Comparison of ENCODE assay signal across 14 mouse cellular contexts in the genomic region with DNA sequence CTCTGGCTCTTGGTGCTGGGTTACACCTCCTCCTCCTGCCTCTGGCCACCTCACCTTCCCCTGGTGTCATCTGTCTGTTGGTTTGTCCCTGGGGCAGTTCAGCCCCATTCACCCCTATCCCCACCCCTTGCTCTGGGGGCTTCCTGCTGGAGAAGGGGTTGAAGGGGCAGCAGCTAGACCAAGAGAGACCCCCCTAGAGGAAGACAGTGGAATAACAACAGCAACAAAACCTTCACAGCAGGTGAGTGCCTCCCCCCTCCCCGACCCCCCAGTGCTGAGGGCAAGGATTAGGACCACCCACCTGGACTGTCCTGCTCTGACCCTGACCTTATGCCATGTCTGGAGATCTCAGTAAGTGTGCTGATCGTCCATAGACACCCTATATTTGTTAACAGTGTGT. TPM values are rescaled to one million over a fixed set of nuclear protein-coding genes. Genes with fewer than 3 reads are reported as not detected.
DNase-seq lines count a peak whose midpoint lies in the region; ATAC-seq and TF ChIP-seq lines count a peak whose summit lies in the region.
"Had no signal": no experiment of that assay in that cellular context is flagged by ENCODE, and none has a peak within 500 bp of the region (broad histone marks: within the 10 kb centered on the region; RNA-seq: fewer than 3 reads in every experiment).

No protein-coding gene starts in this region.

- no peaks in the 10 kb centered on the region for H3K9me3 ChIP-seq in forebrain, postnatal 0 days (ENCODE audit: low read length)
- no peaks in the 10 kb centered on the region for H3K9me3 ChIP-seq in forebrain, embryonic 12.5 days
- H3K9me3 ChIP-seq in liver, embryonic 14.5 days (ENCODE audit: control insufficient read depth, low read length), result no peaks in the 10 kb centered on the region
- no peaks in the 10 kb centered on the region for H3K9me3 ChIP-seq in liver, embryonic 12.5 days (replicated peaks)
- no peaks in the 10 kb centered on the region for H3K9me3 ChIP-seq in CH12.LX (replicated peaks; ENCODE audit: low read length)
- H3K9me3 ChIP-seq: embryonic facial prominence, embryonic 10.5 days; heart, embryonic 12.5 days; limb, embryonic 13.5 days had no signal

- H3K4me1 ChIP-seq in forebrain, postnatal 0 days (ENCODE audit: insufficient read depth), result no peaks in the 10 kb centered on the region
- no peaks in the 10 kb centered on the region for H3K4me1 ChIP-seq in forebrain, embryonic 12.5 days
- no peaks in the 10 kb centered on the region for H3K4me1 ChIP-seq in liver, embryonic 14.5 days (replicated peaks; ENCODE audit: control insufficient read depth in 2 of 2, insufficient read depth in 2 of 2, low read length in 1 of 2)
- H3K4me1 ChIP-seq in liver, embryonic 12.5 days, result no peaks in the 10 kb centered on the region
- H3K4me1 ChIP-seq in CH12.LX (ENCODE audit: control insufficient read depth in 1 of 2, insufficient read depth in 2 of 2), result 0 out of 4 replicates have a peak, but pooled peaks cover 0 to 4% of the 10 kb centered on the region in 2 experiments
- H3K4me1 ChIP-seq: heart, embryonic 12.5 days; limb, embryonic 13.5 days had no signal

- H3K36me3 ChIP-seq in forebrain, postnatal 0 days (ENCODE audit: insufficient read depth), result no peaks in the 10 kb centered on the region
- H3K36me3 ChIP-seq in forebrain, embryonic 12.5 days (replicated peaks), result no peaks in the 10 kb centered on the region
- no peaks in the 10 kb centered on the region for H3K36me3 ChIP-seq in liver, embryonic 14.5 days (replicated peaks; ENCODE audit: control insufficient read depth, insufficient read depth, low read depth)
- H3K36me3 ChIP-seq in liver, embryonic 12.5 days, result no peaks in the 10 kb centered on the region
- no peaks in the 10 kb centered on the region for H3K36me3 ChIP-seq in CH12.LX (replicated peaks in 1 of 2; ENCODE audit: control insufficient read depth in 1 of 2, insufficient read depth in 1 of 2, low read length in 1 of 2)
- H3K36me3 ChIP-seq: embryonic facial prominence, embryonic 10.5 days; heart, embryonic 12.5 days; limb, embryonic 13.5 days had no signal

- H3K79me2 ChIP-seq in CH12.LX (replicated peaks; ENCODE audit: control insufficient read depth, extremely low read depth, insufficient read depth, poor library complexity, severe bottlenecking), result no peaks in the 10 kb centered on the region

- TF ChIP-seq POLR2A in CH12.LX (IDR thresholded peaks at IDR 0.05; ENCODE audit: low read depth, low read length), result no peak

- H3K4me2 ChIP-seq in forebrain, postnatal 0 days (ENCODE audit: low read depth), result no peak overlapping the region
- no peak overlapping the region for H3K4me2 ChIP-seq in forebrain, embryonic 12.5 days
- H3K4me2 ChIP-seq in liver, embryonic 14.5 days (ENCODE audit: low read depth), result no peak overlapping the region
- H3K4me2 ChIP-seq in liver, embryonic 12.5 days, result no peak overlapping the region
- no peak overlapping the region for H3K4me2 ChIP-seq in CH12.LX (ENCODE audit: insufficient read depth, low read depth, poor library complexity, severe bottlenecking)
- H3K4me2 ChIP-seq: heart, embryonic 12.5 days; limb, embryonic 13.5 days had no signal

- no peak overlapping the region for H3K9ac ChIP-seq in forebrain, postnatal 0 days
- no peak overlapping the region for H3K9ac ChIP-seq in forebrain, embryonic 12.5 days
- H3K9ac ChIP-seq in liver, embryonic 14.5 days (replicated peaks), result no peak overlapping the region
- no peak overlapping the region for H3K9ac ChIP-seq in liver, embryonic 12.5 days
- no peak overlapping the region for H3K9ac ChIP-seq in CH12.LX (ENCODE audit: insufficient read depth, low read depth)
- H3K9ac ChIP-seq: heart, embryonic 12.5 days; limb, embryonic 13.5 days had no signal

- TF ChIP-seq CTCF in forebrain, postnatal 0 days (IDR thresholded peaks at IDR 0.05; ENCODE audit: low read depth), result peak; percentile 33
- TF ChIP-seq CTCF in liver, embryonic 14.5 days (IDR thresholded peaks at IDR 0.05; ENCODE audit: low read depth), result peak; percentile 44; the same call in 1 of the 2 replicates
- TF ChIP-seq CTCF in CH12.LX (conservative IDR thresholded peaks at IDR 0.05 in 1 of 2, IDR thresholded peaks at IDR 0.05 in 1 of 2; ENCODE audit: low read depth in 2 of 2, low read length in 2 of 2), result peak; percentile 10 to 40; a peak in 2 of 4 replicates

- no peak overlapping the region for H3K4me3 ChIP-seq in forebrain, postnatal 0 days (ENCODE audit: low read depth, low read length)
- no peak overlapping the region for H3K4me3 ChIP-seq in forebrain, embryonic 12.5 days (replicated peaks)
- H3K4me3 ChIP-seq in liver, embryonic 14.5 days (ENCODE audit: insufficient read depth in 1 of 2, low read depth in 2 of 2, low read length in 2 of 2), result no peak overlapping the region
- H3K4me3 ChIP-seq in liver, embryonic 12.5 days, result no peak overlapping the region
- no peak overlapping the region for H3K4me3 ChIP-seq in CH12.LX (replicated peaks in 1 of 3; ENCODE audit: low read depth in 2 of 3, low read length in 2 of 3, poor library complexity in 1 of 3)
- H3K4me3 ChIP-seq: embryonic facial prominence, embryonic 10.5 days; heart, embryonic 12.5 days; limb, embryonic 13.5 days had no signal

- dilution Hi-C loops in CH12.LX (cut with MboI; ENCODE audit: extremely low pct_ligation_motif_present, extremely low pct_unique_long_range_greater_than_20kb, low sequenced_read_pairs), result no loop called here

- in situ Hi-C loops in CH12.LX (cut with MboI; ENCODE audit: low pct_ligation_motif_present, low pct_unique_long_range_greater_than_20kb, low sequenced_read_pairs), result loop anchor here (5.0 kb wide), 1 partner anchor 56 kb away; no protein-coding TSS in a partner anchor

- no peak for DNase-seq in forebrain, postnatal 0 days
- DNase-seq in liver, embryonic 14.5 days (ENCODE audit: low read depth in 3 of 3, low spot score in 3 of 3), result no peak
- DNase-seq in CH12.LX (ENCODE audit: extremely low read depth), result no peak
- no peak for DNase-seq in left cerebral cortex, adult 8-10 months (ENCODE audit: low spot score in 2 of 2)
- no peak for DNase-seq in left cerebral cortex, postnatal 36 days (ENCODE audit: low spot score in 2 of 2)
- DNase-seq: adrenal gland, postnatal 36 days; cerebellum, adult 11-12 months; lung, postnatal 14 days had no signal

- intact Hi-C loops in left cerebral cortex, postnatal 36 days (cut with DNase I), result loop anchor here (2.0 kb wide), 1 partner anchor 55 kb away; no protein-coding TSS in a partner anchor

- no peak for TF ChIP-seq EP300 in liver, embryonic 14.5 days (IDR thresholded peaks at IDR 0.05; ENCODE audit: low read depth)
- no peak for TF ChIP-seq EP300 in CH12.LX (IDR thresholded peaks at IDR 0.05; ENCODE audit: low read length)

- H3K27ac ChIP-seq in forebrain, postnatal 0 days (ENCODE audit: low read depth, low read length), result no peak overlapping the region
- no peak overlapping the region for H3K27ac ChIP-seq in forebrain, embryonic 12.5 days
- H3K27ac ChIP-seq in liver, embryonic 14.5 days, result no peak overlapping the region
- no peak overlapping the region for H3K27ac ChIP-seq in liver, embryonic 12.5 days
- no peak overlapping the region for H3K27ac ChIP-seq in CH12.LX (ENCODE audit: insufficient read depth, low read depth)
- H3K27ac ChIP-seq: embryonic facial prominence, embryonic 10.5 days; limb, embryonic 13.5 days had no signal

- no peaks in the 10 kb centered on the region for H3K27me3 ChIP-seq in forebrain, postnatal 0 days (ENCODE audit: insufficient read depth, low read length)
- peaks cover 16% of the 10 kb centered on the region; the same call in 1 of the 2 replicates for H3K27me3 ChIP-seq in forebrain, embryonic 12.5 days
- H3K27me3 ChIP-seq in liver, embryonic 14.5 days (ENCODE audit: control insufficient read depth, insufficient read depth, low read length), result no peaks in the 10 kb centered on the region
- 0 out of 2 replicates have a peak, but pooled peaks cover 9% of the 10 kb centered on the region for H3K27me3 ChIP-seq in liver, embryonic 12.5 days (replicated peaks)
- H3K27me3 ChIP-seq in CH12.LX (replicated peaks), result peaks cover 6% of the 10 kb centered on the region

- TF ChIP-seq RAD21 in CH12.LX (IDR thresholded peaks at IDR 0.05; ENCODE audit: low read depth, low read length), result no peak

- ATAC-seq in forebrain, postnatal 0 days, result no peak
- ATAC-seq in forebrain, embryonic 12.5 days (ENCODE audit: low FRiP score), result no peak
- ATAC-seq in liver, embryonic 14.5 days (ENCODE audit: insufficient read depth), result no peak
- ATAC-seq in liver, embryonic 12.5 days, result no peak
- peak; percentile 39 for ATAC-seq in granulocyte monocyte progenitor cell, adult 5-6 weeks (replicated peaks; ENCODE audit: poor library complexity, severe bottlenecking)

- 20% methylated on average over 2 of the region's 2 CpGs for WGBS in forebrain, postnatal 0 days
- WGBS in forebrain, embryonic 12.5 days, result 35% methylated on average over 2 of the region's 2 CpGs
- 10% methylated on average over 2 of the region's 2 CpGs for WGBS in liver, embryonic 14.5 days (ENCODE audit: insufficient replicate concordance)
- WGBS in liver, embryonic 12.5 days (ENCODE audit: insufficient replicate concordance), result 19% methylated on average over 2 of the region's 2 CpGs

RNA-seq across cellular contexts. Expression of gene Tub, which starts 15.8 kb away (rescaled TPM):
- total RNA-seq in forebrain, postnatal 0 days (2014; rRNA removed), result 158 and 188 TPM in 2 replicates
- polyA plus RNA-seq in forebrain, postnatal 0 days (2015; fragmentation: Nextera tagmentation; extraction: Ambion mirVana), result 30.2 and 39.1 TPM in 2 replicates
- 31.2 and 36.9 TPM in 2 replicates for polyA plus RNA-seq in forebrain, embryonic 12.5 days (2016; fragmentation: Nextera tagmentation; extraction: Ambion mirVana)
- polyA plus RNA-seq in liver, embryonic 14.5 days (2012; rRNA removed), result 0.06 and 0.14 TPM in 2 replicates
- not detected in 2 replicates for polyA plus RNA-seq in liver, embryonic 14.5 days (2014; fragmentation: Nextera tagmentation; extraction: Ambion mirVana)
- polyA plus RNA-seq in liver, embryonic 12.5 days (2016; fragmentation: Nextera tagmentation; extraction: Ambion mirVana), result 0.04 and 0.19 TPM in 2 replicates
- 0.13 TPM in 1 of 2 replicates, not detected in the other for total RNA-seq in CH12.LX (2012; rRNA removed)
- not detected in 2 replicates for total RNA-seq in CH12.LX (2014; rRNA removed)
- polyA plus RNA-seq in CH12.LX (2012; ENCODE audit: insufficient read length, low read depth), result not detected in 2 replicates
- not detected in 2 replicates for total RNA-seq in granulocyte monocyte progenitor cell, adult 5-6 weeks (2014; fragmentation: Nextera tagmentation)
- total RNA-seq in granulocyte monocyte progenitor cell, adult 5-6 weeks (2017), result not detected in 2 replicates
- total RNA-seq in left cerebral cortex, adult 8-10 months (2022), result 100 to 1,000 TPM; 107 to 129 (median 115) TPM
- 100 to 1,000 TPM; 106 to 143 TPM for total RNA-seq in left cerebral cortex, postnatal 36 days (2021)

RNA-seq across cellular contexts. Expression of gene Eif3f, which starts 31.8 kb away (rescaled TPM):
- 118 and 120 TPM in 2 replicates for total RNA-seq in forebrain, postnatal 0 days (2014; rRNA removed)
- 80.6 and 81.5 TPM in 2 replicates for polyA plus RNA-seq in forebrain, postnatal 0 days (2015; fragmentation: Nextera tagmentation; extraction: Ambion mirVana)
- polyA plus RNA-seq in forebrain, embryonic 12.5 days (2016; fragmentation: Nextera tagmentation; extraction: Ambion mirVana), result 78.1 and 79.0 TPM in 2 replicates
- polyA plus RNA-seq in liver, embryonic 14.5 days (2012; rRNA removed), result 31.0 and 37.2 TPM in 2 replicates
- 39.0 and 45.6 TPM in 2 replicates for polyA plus RNA-seq in liver, embryonic 14.5 days (2014; fragmentation: Nextera tagmentation; extraction: Ambion mirVana)
- polyA plus RNA-seq in liver, embryonic 12.5 days (2016; fragmentation: Nextera tagmentation; extraction: Ambion mirVana), result 60.3 and 61.3 TPM in 2 replicates
- total RNA-seq in CH12.LX (2012; rRNA removed), result 116 and 119 TPM in 2 replicates
- 86.9 and 92.0 TPM in 2 replicates for total RNA-seq in CH12.LX (2014; rRNA removed)
- polyA plus RNA-seq in CH12.LX (2012; ENCODE audit: insufficient read length, low read depth), result 170 and 172 TPM in 2 replicates
- total RNA-seq in granulocyte monocyte progenitor cell, adult 5-6 weeks (2014; fragmentation: Nextera tagmentation), result 236 and 262 TPM in 2 replicates
- 54.0 and 70.5 TPM in 2 replicates for total RNA-seq in granulocyte monocyte progenitor cell, adult 5-6 weeks (2017)
- 100 to 1,000 TPM; 101 to 102 (median 101) TPM for total RNA-seq in left cerebral cortex, adult 8-10 months (2022)
- total RNA-seq in left cerebral cortex, postnatal 36 days (2021), result 10 to 100 TPM; 89.7 to 96.0 TPM

RNA-seq across cellular contexts. Expression of gene Nlrp10, which starts 36.0 kb away (rescaled TPM):
- 0.05 TPM in 1 of 2 replicates, not detected in the other for total RNA-seq in forebrain, postnatal 0 days (2014; rRNA removed)
- polyA plus RNA-seq in forebrain, postnatal 0 days (2015; fragmentation: Nextera tagmentation; extraction: Ambion mirVana), result 0.04 and 0.10 TPM in 2 replicates
- polyA plus RNA-seq in forebrain, embryonic 12.5 days (2016; fragmentation: Nextera tagmentation; extraction: Ambion mirVana), result not detected in 2 replicates
- polyA plus RNA-seq in liver, embryonic 14.5 days (2012; rRNA removed), result 0.01 TPM in 1 of 2 replicates, not detected in the other
- polyA plus RNA-seq in liver, embryonic 14.5 days (2014; fragmentation: Nextera tagmentation; extraction: Ambion mirVana), result not detected in 2 replicates
- polyA plus RNA-seq in liver, embryonic 12.5 days (2016; fragmentation: Nextera tagmentation; extraction: Ambion mirVana), result 0.08 and 0.10 TPM in 2 replicates
- 0.13 TPM in 2 replicates for total RNA-seq in CH12.LX (2012; rRNA removed)
- 0.12 TPM in 2 replicates for total RNA-seq in CH12.LX (2014; rRNA removed)
- polyA plus RNA-seq in CH12.LX (2012; ENCODE audit: insufficient read length, low read depth), result 0.10 and 0.11 TPM in 2 replicates
- total RNA-seq in granulocyte monocyte progenitor cell, adult 5-6 weeks (2014; fragmentation: Nextera tagmentation), result 1.2 and 1.7 TPM in 2 replicates
- 1.4 TPM in 2 replicates for total RNA-seq in granulocyte monocyte progenitor cell, adult 5-6 weeks (2017)
- total RNA-seq in left cerebral cortex, adult 8-10 months (2022), result under 1 TPM; 0.33 to 0.57 (median 0.45) TPM
- total RNA-seq in left cerebral cortex, postnatal 36 days (2021), result under 1 TPM; 0.52 TPM

Comparison
In these comparisons a context has a peak if more than half of its experiments do, and no peak if none do; other contexts are left out.
1. RNA of gene Tub, which starts 15.8 kb away (total RNA-seq): 158 to 188 TPM in forebrain, postnatal 0 days, 106 to 143 TPM in left cerebral cortex, postnatal 36 days and 107 to 129 TPM in left cerebral cortex, adult 8-10 months; 0.13 TPM in CH12.LX and not detected in granulocyte monocyte progenitor cell, adult 5-6 weeks; every median in the first group is over 10 times any median in the second.
2. Peak in every context shown above with its lines, with median percentiles within 50 percentile points of each other: CTCF ChIP-seq.